Mouse (Mus musculus) hindbrain, postnatal 0 days (tissue): ENCODE data around the gene Ehmt1. TPM values are rescaled to one million over a fixed set of nuclear protein-coding genes. Genes with fewer than 3 reads are reported as not detected.

Experiments
- ATAC-seq: fragments of 200-750 bp; cut with Nextera tagmentation; 2 replicates; pipeline ENCODE4 v1.8.0; 2017; ENCODE audit warnings: mild to moderate bottlenecking, moderate TSS enrichment, moderate library complexity
- DNase-seq: peaks from one replicate; pipeline ENCODE4 v3.0.0-alpha.2; 2015; ENCODE audit warnings: low spot score
- H3K27ac ChIP-seq: fragments of 300-500 bp; sonication (generic); 2 replicates; pipeline ENCODE4 v1.5.1; 2014; ENCODE audit warnings: mild to moderate bottlenecking
- H3K27me3 ChIP-seq: fragments of 300-500 bp; sonication (generic); 2 replicates; pipeline ENCODE4 v1.6.1; 2014; ENCODE audit warnings: low read length, mixed read lengths; ENCODE audit not compliant: insufficient read depth
- H3K36me3 ChIP-seq: fragments of 300-500 bp; sonication (generic); 2 replicates; pipeline ENCODE4 v1.6.1; 2014; ENCODE audit warnings: low read length, mixed read lengths; ENCODE audit not compliant: insufficient read depth
- H3K4me1 ChIP-seq: fragments of 300-500 bp; sonication (generic); 2 replicates; pipeline ENCODE4 v1.6.1; 2014; ENCODE audit warnings: antibody characterized with exemption, low read length, mixed read lengths; ENCODE audit not compliant: insufficient read depth
- H3K4me2 ChIP-seq: fragments of 300-500 bp; sonication (generic); 2 replicates; pipeline ENCODE4 v1.6.1; 2014; ENCODE audit warnings: low read depth, mild to moderate bottlenecking, low read length, moderate library complexity, mixed read lengths
- H3K4me3 ChIP-seq: fragments of 300-500 bp; sonication (generic); 2 replicates; pipeline ENCODE4 v1.5.1; 2014; ENCODE audit warnings: low read length
- H3K9ac ChIP-seq: fragments of 300-500 bp; sonication (generic); replicated peaks from 2 replicates; pipeline ENCODE4 v1.6.1; 2014; ENCODE audit warnings: mild to moderate bottlenecking, low read length, moderate library complexity, mixed read lengths
- H3K9me3 ChIP-seq: fragments of 300-500 bp; sonication (generic); 2 replicates; pipeline ENCODE4 v1.6.1; 2016; ENCODE audit warnings: low read length, mixed read lengths
- CTCF ChIP-seq: IDR thresholded peaks from 2 replicates; pipeline ENCODE4 v1.5.1; 2016; ENCODE audit warnings: antibody characterized with exemption, control low read depth, low read depth
- WGBS: fragments of 180-500 bp; shearing (Covaris S2); extraction: QIAGEN DNeasy Blood & Tissue Kit; methylation state at CpG from one replicate; pipeline ENCODE4 v1.1.7; 2014; 5-methylcytosine and 5-hydroxymethylcytosine counted together
- polyA plus RNA-seq: library from polyadenylated mRNA; unstranded; fragments of >200 nt; fragmentation: Nextera tagmentation; extraction: Ambion mirVana; gene quantifications from 2 replicates; pipeline ENCODE4 v1.2.1, GENCODE M21; 2015
- total RNA-seq: library from RNA; depleted of rRNA; stranded (reverse); fragments of >200 nt; gene quantifications from 2 replicates; pipeline ENCODE4 v1.2.3, GENCODE M21; 2014

The Ehmt1 gene
- total and polyA plus RNA-seq, 2 experiments from 2014 or later: 61.8 to 79.8 TPM

DNA sequence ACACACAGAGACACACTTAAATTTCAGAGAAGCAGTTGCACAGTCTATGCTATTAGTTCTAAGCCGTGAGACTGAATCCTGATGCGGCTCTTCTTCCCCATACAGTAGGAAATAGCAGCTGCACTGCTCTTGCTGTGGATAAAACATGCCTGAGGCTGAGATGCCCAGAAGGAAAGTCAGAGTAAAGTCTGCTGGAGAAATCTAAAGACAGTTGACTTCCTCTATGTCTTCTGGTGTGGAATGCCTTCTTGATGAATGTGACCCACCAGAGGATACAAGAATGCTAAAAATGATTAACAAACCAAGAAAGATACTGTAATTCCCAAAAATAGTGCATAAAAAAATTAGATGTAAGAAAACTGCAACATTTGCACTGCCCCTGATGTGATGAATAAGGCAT is 20.1 kb downstream of the Ehmt1 start:
- H3K27me3 ChIP-seq: no peaks in the 10 kb centered on the region
- H3K4me1 ChIP-seq: peaks cover 6% of the 10 kb centered on the region; the same call in 1 of the 2 replicates
- H3K9me3 ChIP-seq: no peaks in the 10 kb centered on the region
- no peak for DNase-seq
- H3K4me3 ChIP-seq: no peak overlapping the region
- H3K9ac ChIP-seq: no peak overlapping the region
- WGBS: 80% methylated on average over 2 of the region's 2 CpGs
- ATAC-seq: no peak
- no peak overlapping the region for H3K4me2 ChIP-seq
- no peaks in the 10 kb centered on the region for H3K36me3 ChIP-seq
- no peak overlapping the region for H3K27ac ChIP-seq
- TF ChIP-seq CTCF: no peak

DNA sequence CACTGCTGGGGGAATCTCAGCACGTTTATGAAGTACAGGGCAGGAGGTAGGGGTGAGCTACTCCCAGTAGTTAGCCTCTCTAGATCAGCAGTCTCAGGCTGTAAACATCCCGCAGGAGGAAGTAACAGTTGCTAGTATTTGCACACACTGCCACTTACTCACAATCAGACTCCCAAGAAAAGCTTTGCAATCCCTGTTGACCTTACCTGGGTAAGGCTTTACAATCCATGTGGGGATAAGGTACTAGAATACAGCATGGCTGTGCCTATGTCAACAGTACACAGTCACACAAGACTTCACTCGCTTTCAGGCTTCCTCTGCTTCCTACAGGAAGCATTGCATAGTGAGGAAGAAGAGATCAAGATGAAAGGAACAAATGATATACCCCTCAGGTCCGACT is 22.7 kb downstream of the Ehmt1 start:
- H3K4me1 ChIP-seq: peaks cover 4% of the 10 kb centered on the region; the same call in 1 of the 2 replicates
- TF ChIP-seq CTCF: no peak
- no peak for DNase-seq
- H3K27me3 ChIP-seq: no peaks in the 10 kb centered on the region
- H3K9me3 ChIP-seq: no peaks in the 10 kb centered on the region
- no peak overlapping the region for H3K4me3 ChIP-seq
- no peak overlapping the region for H3K27ac ChIP-seq
- H3K4me2 ChIP-seq: no peak overlapping the region
- no peaks in the 10 kb centered on the region for H3K36me3 ChIP-seq
- ATAC-seq: no peak
- no peak overlapping the region for H3K9ac ChIP-seq
- 87% methylated on average over 4 of the region's 4 CpGs for WGBS

- H3K27ac ChIP-seq: no peak overlapping the region
- DNase-seq: no peak
- WGBS: 77% methylated on average over 1 of the region's 1 CpGs
Measured at GRCm38 (mm10) chr2:24894211-24894610, 25.2 kb downstream of the Ehmt1 start.

GRCm38 (mm10) chr2:24892318-24892717 is 27.1 kb downstream of the Ehmt1 start:
- DNase-seq (no peak), ATAC-seq (no peak)
- Histone ChIP-seq H3K4me2 (no peak overlapping the region), H3K9me3 (no peaks in the 10 kb centered on the region), H3K36me3 (no peaks in the 10 kb centered on the region), H3K9ac (no peak overlapping the region), H3K27ac (no peak overlapping the region), H3K4me1 (no peaks in the 10 kb centered on the region), H3K4me3 (no peak overlapping the region), H3K27me3 (no peaks in the 10 kb centered on the region)
- TF ChIP-seq CTCF: no peak
- 92% methylated on average over 5 of the region's 5 CpGs for WGBS

More at GRCm38 (mm10) chr2:24894211-24894610, 25.2 kb downstream of the Ehmt1 start:
- H3K9me3 ChIP-seq: no peaks in the 10 kb centered on the region
- no peaks in the 10 kb centered on the region for H3K36me3 ChIP-seq
- no peaks in the 10 kb centered on the region for H3K4me1 ChIP-seq
- no peak overlapping the region for H3K4me3 ChIP-seq
- no peaks in the 10 kb centered on the region for H3K27me3 ChIP-seq
- H3K4me2 ChIP-seq: no peak overlapping the region
- no peak for TF ChIP-seq CTCF
- H3K9ac ChIP-seq: no peak overlapping the region
- no peak for ATAC-seq

DNA sequence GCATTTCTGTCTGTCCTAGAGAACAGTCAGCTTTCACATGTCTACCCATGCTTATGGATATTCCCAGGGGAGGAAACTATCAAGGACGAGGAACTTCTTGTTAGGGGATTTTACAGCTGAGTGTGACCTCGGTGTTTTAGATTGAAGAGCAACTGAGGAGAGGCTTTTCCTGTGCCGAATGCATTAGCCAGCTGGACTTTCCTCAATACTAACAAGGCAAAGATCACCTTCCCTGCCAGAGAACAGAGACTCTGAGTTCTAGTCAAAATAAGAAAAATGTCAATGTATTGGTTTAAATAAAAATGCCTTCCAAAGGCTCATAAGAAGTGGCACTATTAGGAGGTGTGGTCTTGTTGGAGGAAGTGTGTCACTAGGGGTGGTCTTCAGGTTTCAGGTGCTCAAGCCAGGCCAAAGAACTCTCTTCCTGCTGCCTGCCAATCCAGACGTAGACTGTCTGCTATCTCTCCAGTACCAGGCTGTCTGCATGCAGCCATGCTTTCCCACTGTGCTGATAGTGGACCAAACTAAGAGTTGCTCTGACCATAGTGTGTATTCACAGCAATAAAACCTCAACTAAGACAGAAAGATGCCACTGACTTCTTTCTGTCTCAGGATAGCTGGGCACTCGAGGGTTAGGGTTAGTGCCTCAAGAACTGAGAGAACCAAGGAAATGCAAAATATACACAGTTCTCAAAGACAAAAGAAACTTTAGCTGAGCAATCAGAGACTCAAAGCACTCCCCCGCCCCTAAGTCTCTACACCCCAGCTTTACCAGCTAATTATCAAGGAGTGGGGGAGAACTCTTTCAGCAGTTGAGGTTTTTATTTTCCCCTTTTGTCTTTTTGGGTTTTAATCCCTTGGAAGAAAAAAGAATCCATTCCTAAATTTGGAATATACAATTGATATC is 28.6 kb downstream of the Ehmt1 start:
- no peak for TF ChIP-seq CTCF
- Histone ChIP-seq H3K9me3 (no peaks in the 10 kb centered on the region), H3K4me2 (no peak overlapping the region), H3K36me3 (peaks cover 7% of the 10 kb centered on the region; the same call in 1 of the 2 replicates), H3K4me1 (no peaks in the 10 kb centered on the region), H3K9ac (no peak overlapping the region), H3K4me3 (no peak overlapping the region), H3K27me3 (no peaks in the 10 kb centered on the region), H3K27ac (no peak overlapping the region)
- 78% methylated on average over 6 of the region's 6 CpGs for WGBS
- no peak for DNase-seq
- ATAC-seq: no peak

- Histone ChIP-seq H3K27ac (no peak overlapping the region), H3K9ac (no peak overlapping the region), H3K4me1 (no peaks in the 10 kb centered on the region), H3K4me2 (no peak overlapping the region), H3K4me3 (no peak overlapping the region), H3K36me3 (peaks cover 14% of the 10 kb centered on the region), H3K27me3 (no peaks in the 10 kb centered on the region), H3K9me3 (no peaks in the 10 kb centered on the region)
- TF ChIP-seq CTCF: peak; percentile 47; the same call in 1 of the 2 replicates
- DNase-seq (no peak), ATAC-seq (no peak)
- WGBS: 83% methylated on average over 5 of the region's 5 CpGs
Measured at GRCm38 (mm10) chr2:24888895-24889294, 30.5 kb downstream of the Ehmt1 start.

- H3K27ac ChIP-seq: no peak overlapping the region
- H3K4me2 ChIP-seq: no peak overlapping the region
- ATAC-seq (no peak), DNase-seq (no peak)
- H3K27me3 ChIP-seq: no peaks in the 10 kb centered on the region
- 95% methylated on average over 2 of the region's 2 CpGs for WGBS
- H3K4me3 ChIP-seq: no peak overlapping the region
- no peak overlapping the region for H3K9ac ChIP-seq
- H3K4me1 ChIP-seq: no peaks in the 10 kb centered on the region
- H3K36me3 ChIP-seq: peaks cover 35% of the 10 kb centered on the region
- no peaks in the 10 kb centered on the region for H3K9me3 ChIP-seq
- TF ChIP-seq CTCF: no peak
Measured at GRCm38 (mm10) chr2:24880686-24881085, 38.7 kb downstream of the Ehmt1 start.
